Mouse (Mus musculus) MEL (cell line): ENCODE measurements around the gene Mylk3. TPM values are rescaled to one million over a fixed set of nuclear protein-coding genes. Genes with fewer than 3 reads are reported as not detected.

Experiments used
- DNase-seq: peaks from one replicate; pipeline ENCODE4 v3.0.0; 2011; ENCODE audit warnings: low read depth, low spot score
- H3K27ac ChIP-seq: 2 replicates; pipeline ENCODE4 v1.5.1; 2012; ENCODE audit warnings: low read depth, mild to moderate bottlenecking, control low read depth, low read length, moderate library complexity; ENCODE audit not compliant: control insufficient read depth
- H3K27me3 ChIP-seq, 2 experiments: fragments of 150-350 bp in 1 of 2; sonication (generic) in 1 of 2; 2 replicates each; pipeline ENCODE4 v1.6.1; 2012; ENCODE audit warnings: low read length in 2 of 2, mild to moderate bottlenecking in 2 of 2, improper control_type of control experiment in 1 of 2, moderate library complexity in 1 of 2; ENCODE audit not compliant: insufficient read depth in 2 of 2, control insufficient read depth in 1 of 2
- H3K36me3 ChIP-seq, 2 experiments: 2 replicates each; pipeline ENCODE4 v1.6.1; 2012 to 2014; ENCODE audit warnings: low read length in 2 of 2, improper control_type of control experiment in 1 of 2, inconsistent platforms in 1 of 2, mild to moderate bottlenecking in 1 of 2; ENCODE audit not compliant: insufficient read depth in 2 of 2, control insufficient read depth in 1 of 2
- H3K4me1 ChIP-seq, 2 experiments: fragments of 150-350 bp in 1 of 2; sonication (generic) in 1 of 2; 2 replicates each; pipeline ENCODE4 v1.6.1; 2012; ENCODE audit warnings: low read length in 2 of 2, improper control_type of control experiment in 1 of 2, mild to moderate bottlenecking in 1 of 2; ENCODE audit not compliant: insufficient read depth in 2 of 2, control insufficient read depth in 1 of 2
- H3K4me3 ChIP-seq, 2 experiments: fragments of 150-350 bp in 1 of 2; sonication (generic) in 1 of 2; 2 replicates each; pipeline ENCODE4 v1.5.1; 2012; ENCODE audit warnings: low read depth in 2 of 2, low read length in 2 of 2, mild to moderate bottlenecking in 2 of 2, moderate library complexity in 2 of 2, control low read depth in 1 of 2, improper control_type of control experiment in 1 of 2; ENCODE audit not compliant: control insufficient read depth in 1 of 2, insufficient read depth in 1 of 2
- H3K79me2 ChIP-seq: 2 replicates; pipeline ENCODE4 v1.6.1; 2012; ENCODE audit warnings: mild to moderate bottlenecking, low read length, moderate library complexity; ENCODE audit not compliant: control insufficient read depth, poor library complexity, insufficient read depth
- H3K9ac ChIP-seq: 2 replicates; pipeline ENCODE4 v1.6.1; 2012; ENCODE audit warnings: low read depth, mild to moderate bottlenecking, control low read depth, low read length, moderate library complexity; ENCODE audit not compliant: control insufficient read depth, poor library complexity, severe bottlenecking
- H3K9me3 ChIP-seq: fragments of 150-350 bp; sonication (generic); replicated peaks from 2 replicates; pipeline ENCODE4 v1.6.1; 2012; ENCODE audit warnings: mild to moderate bottlenecking, low read length, improper control_type of control experiment, moderate library complexity; ENCODE audit not compliant: insufficient read depth
- BHLHE40 ChIP-seq: IDR thresholded peaks from 2 replicates; pipeline ENCODE4 v1.6.1; 2012; ENCODE audit warnings: low read depth, mild to moderate bottlenecking, inconsistent platforms, low read length, improper control_type of control experiment, borderline replicate concordance
- CHD1 ChIP-seq: IDR thresholded peaks from 2 replicates; pipeline ENCODE4 v1.6.1; 2012; ENCODE audit warnings: low read depth, mild to moderate bottlenecking, inconsistent platforms, low read length, improper control_type of control experiment
- CHD2 ChIP-seq: IDR thresholded peaks from 2 replicates; pipeline ENCODE4 v1.6.1; 2011; ENCODE audit warnings: low read length, improper control_type of control experiment
- E2F4 ChIP-seq: IDR thresholded peaks from 2 replicates; pipeline ENCODE4 v1.6.1; 2011; ENCODE audit warnings: low read depth, low read length, improper control_type of control experiment, borderline replicate concordance
- ELF1 ChIP-seq: IDR thresholded peaks from 2 replicates; pipeline ENCODE4 v1.6.1; 2014; ENCODE audit warnings: low read depth, mild to moderate bottlenecking, inconsistent platforms, low read length, improper control_type of control experiment, moderate library complexity
- EP300 ChIP-seq, 2 experiments: IDR thresholded peaks; 2 replicates each; pipeline ENCODE4 v1.6.1; 2011; ENCODE audit warnings: improper control_type of control experiment in 2 of 2, low read length in 2 of 2, low read depth in 1 of 2, mild to moderate bottlenecking in 1 of 2
- ETS1 ChIP-seq: IDR thresholded peaks from 2 replicates; pipeline ENCODE4 v1.6.1; 2012; ENCODE audit warnings: low read depth, mild to moderate bottlenecking, inconsistent platforms, low read length, improper control_type of control experiment, moderate library complexity
- GABPA ChIP-seq: IDR thresholded peaks from 2 replicates; pipeline ENCODE4 v1.6.1; 2012; ENCODE audit warnings: low read depth, mild to moderate bottlenecking, inconsistent platforms, low read length, improper control_type of control experiment, moderate library complexity
- GATA1 ChIP-seq: IDR thresholded peaks from 2 replicates; pipeline ENCODE4 v1.6.1; 2011; ENCODE audit warnings: low read depth, low read length, improper control_type of control experiment
- HCFC1 ChIP-seq: IDR thresholded peaks from 2 replicates; pipeline ENCODE4 v1.6.1; 2012; ENCODE audit warnings: low read depth, mild to moderate bottlenecking, inconsistent platforms, low read length, improper control_type of control experiment, moderate library complexity
- JUND ChIP-seq: IDR thresholded peaks from 2 replicates; pipeline ENCODE4 v1.6.1; 2011; ENCODE audit warnings: low read depth, mild to moderate bottlenecking, improper control_type of control experiment, low read length
- KAT2A ChIP-seq: conservative IDR thresholded peaks from 2 replicates; pipeline ENCODE4 v1.6.1; 2012; ENCODE audit warnings: low read depth, low read length, improper control_type of control experiment, inconsistent platforms
- MAFK ChIP-seq: IDR thresholded peaks from 2 replicates; pipeline ENCODE4 v1.6.1; 2011; ENCODE audit warnings: low read depth, mild to moderate bottlenecking, low read length, improper control_type of control experiment, borderline replicate concordance
- MAX ChIP-seq: IDR thresholded peaks from 2 replicates; pipeline ENCODE4 v1.6.1; 2011; ENCODE audit warnings: low read length, improper control_type of control experiment
- MAZ ChIP-seq: IDR thresholded peaks from 2 replicates; pipeline ENCODE4 v1.6.1; 2012; ENCODE audit warnings: low read depth, mild to moderate bottlenecking, inconsistent platforms, low read length, improper control_type of control experiment
- MEF2A ChIP-seq: IDR thresholded peaks from 2 replicates; pipeline ENCODE4 v1.6.1; 2014; ENCODE audit warnings: low read depth, mild to moderate bottlenecking, inconsistent platforms, low read length, improper control_type of control experiment; ENCODE audit not compliant: poor library complexity, insufficient replicate concordance, severe bottlenecking; ENCODE audit errors: extremely low read depth
- MXI1 ChIP-seq: IDR thresholded peaks from 2 replicates; pipeline ENCODE4 v1.6.1; 2011; ENCODE audit warnings: mild to moderate bottlenecking, low read depth, low read length, improper control_type of control experiment
- MYB ChIP-seq: IDR thresholded peaks from 2 replicates; pipeline ENCODE4 v1.6.1; 2011; ENCODE audit warnings: mild to moderate bottlenecking, low read depth, low read length, improper control_type of control experiment
- MYC ChIP-seq: IDR thresholded peaks from 2 replicates; pipeline ENCODE4 v1.6.1; 2011; ENCODE audit warnings: low read depth, mild to moderate bottlenecking, low read length, improper control_type of control experiment, moderate library complexity
- NELFE ChIP-seq: IDR thresholded peaks from 2 replicates; pipeline ENCODE4 v1.6.1; 2011; ENCODE audit warnings: low read depth, low read length, improper control_type of control experiment
- NRF1 ChIP-seq: IDR thresholded peaks from 2 replicates; pipeline ENCODE4 v1.6.1; 2014; ENCODE audit warnings: low read depth, mild to moderate bottlenecking, inconsistent platforms, low read length, improper control_type of control experiment, moderate library complexity; ENCODE audit not compliant: poor library complexity, insufficient read depth, severe bottlenecking
- POLR2A ChIP-seq, 2 experiments: IDR thresholded peaks; 2 replicates each; pipeline ENCODE4 v1.6.1; 2011 to 2012; ENCODE audit warnings: low read length in 2 of 2, mild to moderate bottlenecking in 2 of 2, control low read depth in 1 of 2, improper control_type of control experiment in 1 of 2, low read depth in 1 of 2, moderate library complexity in 1 of 2; ENCODE audit not compliant: control insufficient read depth in 1 of 2, insufficient read depth in 1 of 2, poor library complexity in 1 of 2
- POLR2AphosphoS2 ChIP-seq: IDR thresholded peaks from 2 replicates; pipeline ENCODE4 v1.6.1; 2011; ENCODE audit warnings: low read length, improper control_type of control experiment
- POLR2AphosphoS5 ChIP-seq: IDR thresholded peaks from 2 replicates; pipeline ENCODE4 v1.6.1; 2012; ENCODE audit warnings: low read depth, borderline replicate concordance, mild to moderate bottlenecking, inconsistent platforms, low read length, moderate library complexity, mixed read lengths
- RAD21 ChIP-seq: IDR thresholded peaks from 2 replicates; pipeline ENCODE4 v1.6.1; 2011; ENCODE audit warnings: mild to moderate bottlenecking, low read depth, low read length, improper control_type of control experiment
- RCOR1 ChIP-seq: IDR thresholded peaks from 2 replicates; pipeline ENCODE4 v1.6.1; 2012; ENCODE audit warnings: low read depth, mild to moderate bottlenecking, inconsistent platforms, low read length, improper control_type of control experiment
- SIN3A ChIP-seq: IDR thresholded peaks from 2 replicates; pipeline ENCODE4 v1.6.1; 2012; ENCODE audit warnings: low read length, improper control_type of control experiment, inconsistent platforms
- SMC3 ChIP-seq: IDR thresholded peaks from 2 replicates; pipeline ENCODE4 v1.6.1; 2011; ENCODE audit warnings: low read depth, low read length, improper control_type of control experiment
- TAL1 ChIP-seq: IDR thresholded peaks from 2 replicates; pipeline ENCODE4 v1.6.1; 2012; ENCODE audit warnings: mild to moderate bottlenecking, inconsistent platforms, low read length, moderate library complexity, mixed read lengths
- TBP ChIP-seq: IDR thresholded peaks from 2 replicates; pipeline ENCODE4 v1.8.0; 2011; ENCODE audit warnings: low read depth, low read length, improper control_type of control experiment
- TCF12 ChIP-seq: IDR thresholded peaks from 2 replicates; pipeline ENCODE4 v1.6.1; 2014; ENCODE audit warnings: low read depth, mild to moderate bottlenecking, inconsistent platforms, low read length, improper control_type of control experiment, moderate library complexity
- UBTF ChIP-seq: IDR thresholded peaks from 2 replicates; pipeline ENCODE4 v1.6.1; 2012; ENCODE audit warnings: low read depth, mild to moderate bottlenecking, inconsistent platforms, low read length, improper control_type of control experiment, moderate library complexity, borderline replicate concordance; ENCODE audit not compliant: insufficient read depth
- USF1 ChIP-seq: IDR thresholded peaks from 2 replicates; pipeline ENCODE4 v1.6.1; 2014; ENCODE audit warnings: low read depth, mild to moderate bottlenecking, inconsistent platforms, low read length, improper control_type of control experiment, moderate library complexity
- USF2 ChIP-seq, 2 experiments: IDR thresholded peaks; 2 replicates each; pipeline ENCODE4 v1.6.1; 2011 to 2012; ENCODE audit warnings: improper control_type of control experiment in 2 of 2, low read length in 2 of 2, borderline replicate concordance in 1 of 2, inconsistent platforms in 1 of 2, low read depth in 1 of 2, mild to moderate bottlenecking in 1 of 2; ENCODE audit not compliant: insufficient read depth in 1 of 2
- ZKSCAN1 ChIP-seq: IDR thresholded peaks from 2 replicates; pipeline ENCODE4 v1.6.1; 2012; ENCODE audit warnings: low read depth, mild to moderate bottlenecking, inconsistent platforms, low read length, improper control_type of control experiment, moderate library complexity
- ZMIZ1 ChIP-seq: IDR thresholded peaks from 2 replicates; pipeline ENCODE4 v1.6.1; 2012; ENCODE audit warnings: low read depth, mild to moderate bottlenecking, inconsistent platforms, low read length, improper control_type of control experiment, moderate library complexity
- ZNF384 ChIP-seq: IDR thresholded peaks from 2 replicates; pipeline ENCODE4 v1.6.1; 2012; ENCODE audit warnings: low read depth, mild to moderate bottlenecking, inconsistent platforms, low read length, improper control_type of control experiment
- polyA plus RNA-seq, 2 experiments: library from polyadenylated mRNA; stranded (reverse) in 1 of 2; unstranded in 1 of 2; fragments of >175 nt in 1 of 2; fragments of >200 nt in 1 of 2; gene quantifications; 2 replicates each; pipeline versions ENCODE4 v1.2.1 to v1.2.4; 2012; ENCODE audit warnings: low replicate concordance in 2 of 2, low read depth in 1 of 2; ENCODE audit not compliant: insufficient read length in 2 of 2, insufficient read depth in 1 of 2, missing spikeins in 1 of 2
- total RNA-seq: library from RNA; depleted of rRNA; stranded (reverse); fragments of 300-350 nt; gene quantifications from 2 replicates; pipeline ENCODE4 v1.2.3, GENCODE M21; 2012

Mylk3 gene
- total and polyA plus RNA-seq, 3 experiments = 9.5 to 10.4 TPM; not detected in 1

DNA sequence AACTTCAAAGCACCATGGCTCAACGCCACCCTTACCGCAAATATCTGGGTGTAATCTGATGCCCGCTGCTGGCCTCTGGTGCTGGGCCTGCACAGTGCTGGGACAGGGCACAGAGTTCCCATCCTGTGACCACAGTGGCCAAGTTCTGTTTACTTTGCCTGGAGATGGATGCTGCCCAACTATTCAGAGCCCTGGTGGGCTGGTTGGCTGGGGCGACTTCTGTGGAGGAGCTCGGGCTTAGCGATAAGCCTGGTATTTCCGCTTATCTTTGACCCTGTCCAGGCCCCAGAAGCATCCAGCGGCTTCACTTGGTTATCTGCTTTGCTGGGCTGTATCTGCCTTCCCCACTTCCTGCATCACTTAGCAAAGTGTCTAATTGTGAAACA lies 5.3 kb downstream of the Mylk3 start:
- Histone ChIP-seq H3K27ac (peak overlapping the region; percentile 86), H3K27me3 (no peaks in the 10 kb centered on the region), H3K9me3 (no peaks in the 10 kb centered on the region), H3K36me3 (peaks cover 0 to 32% of the 10 kb centered on the region in 2 experiments; a peak in 2 of 4 replicates), H3K4me1 (peaks cover 0 to 34% of the 10 kb centered on the region in 2 experiments; a peak in 3 of 4 replicates), H3K9ac (peak overlapping the region; percentile 33), H3K4me3 (peak overlapping the region; percentile 31 to 32), H3K79me2 (no peaks in the 10 kb centered on the region)
- DNase-seq = peak; percentile 90
- TF ChIP-seq USF1 (no peak), MAZ (peak; percentile 88; the same call in 1 of the 2 replicates), BHLHE40 (no peak; the same call in 1 of the 2 replicates), ZNF384 (no peak), USF2 (IDR thresholded peaks at IDR 0.05; ENCODE audit: borderline replicate concordance in 1 of 2, insufficient read depth in 1 of 2, low read depth in 1 of 2, low read length in 2 of 2) (no peak), SIN3A (peak; percentile 95), TAL1 (peak; percentile 89), ZMIZ1 (peak; percentile 64; the same call in 1 of the 2 replicates), ELF1 (peak; percentile 83), KAT2A (no peak), POLR2AphosphoS5 (no peak), MAFK (no peak), NRF1 (no peak), HCFC1 (peak; percentile 69; the same call in 1 of the 2 replicates), UBTF (0 out of 2 replicates have a peak, but pooled peaks have one; percentile 26), MEF2A (peak; percentile 68; the same call in 1 of the 2 replicates), E2F4 (no peak), GABPA (no peak), MYC (no peak), ETS1 (peak; percentile 95), TBP (peak; percentile 73), ZKSCAN1 (no peak), MYB (peak; percentile 64), RCOR1 (peak; percentile 91), NELFE (no peak), MXI1 (no peak), POLR2AphosphoS2 (no peak), JUND (no peak), EP300 (IDR thresholded peaks at IDR 0.05; ENCODE audit: low read depth in 1 of 2, low read length in 2 of 2) (peak; percentile 96), MAX (peak; percentile 37; the same call in 1 of the 2 replicates), POLR2A (IDR thresholded peaks at IDR 0.05; ENCODE audit: control insufficient read depth in 1 of 2, insufficient read depth in 1 of 2, low read depth in 1 of 2, low read length in 2 of 2, poor library complexity in 1 of 2) (no peak; a peak in 1 of 4 replicates), CHD1 (no peak), TCF12 (peak; percentile 95), GATA1 (peak; percentile 99), RAD21 (no peak), CHD2 (no peak), SMC3 (no peak)
